Mouse (Mus musculus) neural tube, embryonic 11.5 days (tissue): ENCODE measurements around the gene Gfod2. TPM values are rescaled to one million over a fixed set of nuclear protein-coding genes. Genes with fewer than 3 reads are reported as not detected.
A peak's percentile ranks its signal among the peaks of the same experiment; 100 is the strongest.

Source experiments
- ATAC-seq: fragments of 200-750 bp; cut with Nextera tagmentation; 2 replicates; pipeline ENCODE4 v1.8.0; 2017; ENCODE audit warnings: moderate number of reproducible peaks, mild to moderate bottlenecking, moderate TSS enrichment, moderate library complexity; ENCODE audit not compliant: insufficient read depth, low FRiP score, low TSS enrichment
- DNase-seq: peaks from one replicate; pipeline ENCODE4 v3.0.0-alpha.2; 2015; ENCODE audit warnings: low spot score
- H3K27ac ChIP-seq: fragments of 300-500 bp; sonication (generic); 2 replicates; pipeline ENCODE4 v1.5.1; 2014; ENCODE audit warnings: low read depth, mild to moderate bottlenecking, low read length
- H3K27me3 ChIP-seq: fragments of 300-500 bp; sonication (generic); 2 replicates; pipeline ENCODE4 v1.6.1; 2014; ENCODE audit warnings: mild to moderate bottlenecking, low read length, mixed read lengths; ENCODE audit not compliant: control insufficient read depth, insufficient read depth
- H3K36me3 ChIP-seq: fragments of 300-500 bp; sonication (generic); 2 replicates; pipeline ENCODE4 v1.6.1; 2014; ENCODE audit warnings: mild to moderate bottlenecking, low read length, moderate library complexity, mixed read lengths; ENCODE audit not compliant: control insufficient read depth, insufficient read depth
- H3K4me1 ChIP-seq: fragments of 300-500 bp; sonication (generic); 2 replicates; pipeline ENCODE4 v1.6.1; 2014; ENCODE audit warnings: low read length, mixed read lengths; ENCODE audit not compliant: control insufficient read depth, insufficient read depth
- H3K4me2 ChIP-seq: fragments of 300-500 bp; sonication (generic); 2 replicates; pipeline ENCODE4 v1.6.1; 2014; ENCODE audit warnings: low read depth, mild to moderate bottlenecking, moderate library complexity
- H3K4me3 ChIP-seq: fragments of 300-500 bp; sonication (generic); 2 replicates; pipeline ENCODE4 v1.5.1; 2014; ENCODE audit warnings: low read depth, low read length
- H3K9ac ChIP-seq: fragments of 300-500 bp; sonication (generic); 2 replicates; pipeline ENCODE4 v1.6.1; 2014; ENCODE audit warnings: mild to moderate bottlenecking, low read length
- H3K9me3 ChIP-seq: fragments of 300-500 bp; sonication (generic); 2 replicates; pipeline ENCODE4 v1.6.1; 2016; ENCODE audit warnings: low read length; ENCODE audit not compliant: control insufficient read depth
- WGBS: fragments of 180-500 bp; shearing (Covaris S2); extraction: QIAGEN DNeasy Blood & Tissue Kit; methylation state at CpG from one replicate; pipeline ENCODE4 v1.1.7; 2014; 5-methylcytosine and 5-hydroxymethylcytosine counted together
- polyA plus RNA-seq: library from polyadenylated mRNA; unstranded; fragments of >200 nt; fragmentation: Nextera tagmentation; extraction: Ambion mirVana; gene quantifications from 2 replicates; pipeline ENCODE4 v1.2.1, GENCODE M21; 2014

Gfod2 gene
- polyA plus RNA-seq, 1 experiment from 2014 or later: 42.0 TPM

DNA sequence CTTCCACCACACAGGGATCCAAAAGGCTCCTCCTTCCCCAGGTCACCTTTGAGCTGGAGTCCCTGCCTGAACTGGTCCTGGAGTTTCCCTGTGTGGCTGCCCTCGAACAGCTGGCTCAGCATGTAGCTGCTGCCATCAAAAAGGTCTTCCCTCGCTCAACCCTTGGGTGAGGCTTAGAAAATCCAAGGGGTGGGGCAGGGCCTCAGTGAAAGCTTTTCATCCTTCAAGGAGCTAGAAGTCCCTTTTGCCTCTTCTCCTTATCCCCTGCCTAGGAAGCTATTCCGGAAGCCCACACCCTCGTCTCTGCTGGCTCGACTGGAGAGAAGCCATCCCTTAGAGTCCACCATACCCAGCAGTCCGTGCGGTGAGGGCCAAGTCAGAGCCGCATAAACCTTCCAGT, 71.0 kb downstream of the Gfod2 start:
- Histone ChIP-seq H3K36me3 (no peaks in the 10 kb centered on the region; the same call in 1 of the 2 replicates), H3K27ac (no peak overlapping the region), H3K9me3 (no peaks in the 10 kb centered on the region), H3K4me2 (no peak overlapping the region), H3K9ac (no peak overlapping the region), H3K4me1 (no peaks in the 10 kb centered on the region), H3K27me3 (no peaks in the 10 kb centered on the region), H3K4me3 (no peak overlapping the region)
- ATAC-seq: no peak
- WGBS: 72% methylated on average over 8 of the region's 8 CpGs
- no peak for DNase-seq

DNA sequence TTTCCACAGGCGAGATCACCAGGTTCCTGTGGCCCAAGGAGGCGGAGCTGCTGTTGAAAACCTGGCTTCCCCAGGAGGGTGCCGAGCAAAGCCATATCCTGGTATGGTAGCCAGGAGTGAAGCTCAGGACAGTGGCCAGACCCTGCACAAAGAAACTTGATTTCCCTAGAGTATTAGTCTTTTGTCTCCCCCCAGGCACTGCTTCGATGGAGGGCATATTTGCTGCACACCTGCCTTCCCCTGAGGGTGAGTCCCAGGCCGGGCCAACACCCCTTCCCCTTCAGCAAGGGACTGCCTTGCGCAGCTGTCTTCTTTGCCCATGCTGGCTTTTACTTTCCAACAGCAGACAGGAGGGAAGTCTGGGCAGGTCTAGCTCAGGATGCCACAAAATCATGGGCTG, 71.9 kb downstream of the Gfod2 start:
- Histone ChIP-seq H3K36me3 (no peaks in the 10 kb centered on the region; the same call in 1 of the 2 replicates), H3K27ac (no peak overlapping the region), H3K4me2 (no peak overlapping the region), H3K9me3 (no peaks in the 10 kb centered on the region), H3K9ac (no peak overlapping the region), H3K4me3 (no peak overlapping the region), H3K27me3 (no peaks in the 10 kb centered on the region), H3K4me1 (no peaks in the 10 kb centered on the region)
- WGBS: 69% methylated on average over 6 of the region's 6 CpGs
- DNase-seq: no peak
- ATAC-seq: no peak

DNA sequence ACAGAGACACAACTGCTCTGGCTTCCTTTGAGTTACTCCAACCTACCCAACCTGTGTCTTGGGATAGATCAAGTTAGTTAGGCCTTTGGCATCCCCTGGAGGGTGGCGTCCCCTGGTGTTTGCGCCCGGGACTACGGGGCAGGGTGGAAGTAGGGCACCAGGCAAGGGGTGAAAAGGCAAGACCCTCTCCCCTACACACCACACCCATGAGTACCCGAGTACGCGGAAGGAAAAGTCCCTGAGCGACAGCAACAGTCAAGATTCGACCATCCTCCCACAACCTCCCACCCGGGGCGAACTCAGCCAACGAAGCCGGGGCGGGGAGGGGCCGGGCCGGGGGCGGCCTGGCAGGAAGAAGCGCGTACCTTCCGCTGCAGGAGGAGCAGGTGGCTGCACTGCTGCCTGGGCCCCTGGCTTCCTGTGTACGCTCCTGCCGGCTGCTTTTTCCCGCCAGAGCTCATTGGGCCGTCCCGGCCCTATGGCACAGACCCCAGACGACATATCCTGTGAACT, 72.6 kb downstream of the Gfod2 start, which contains the start of gene Carmil2:
Gene Carmil2 (plus strand): TSS at position 479 of the 513 bp plus-strand sequence.
- H3K4me3 ChIP-seq: no peak within 1 kb of the TSS
- H3K4me2 ChIP-seq: no peak within 1 kb of the TSS
- no peaks in the 10 kb centered on the region for H3K4me1 ChIP-seq
- ATAC-seq (peak; percentile 35; the same call in 1 of the 2 replicates), DNase-seq (peak; percentile 56)
- no peaks in the 10 kb centered on the region for H3K9me3 ChIP-seq
- no peak within 1 kb of the TSS for H3K9ac ChIP-seq
- no peaks in the 10 kb centered on the region for H3K27me3 ChIP-seq
- no peak within 1 kb of the TSS for H3K27ac ChIP-seq
- H3K36me3 ChIP-seq: peaks cover 3% of the 10 kb centered on the region
- 13% methylated on average over 26 of the region's 26 CpGs for WGBS

DNA sequence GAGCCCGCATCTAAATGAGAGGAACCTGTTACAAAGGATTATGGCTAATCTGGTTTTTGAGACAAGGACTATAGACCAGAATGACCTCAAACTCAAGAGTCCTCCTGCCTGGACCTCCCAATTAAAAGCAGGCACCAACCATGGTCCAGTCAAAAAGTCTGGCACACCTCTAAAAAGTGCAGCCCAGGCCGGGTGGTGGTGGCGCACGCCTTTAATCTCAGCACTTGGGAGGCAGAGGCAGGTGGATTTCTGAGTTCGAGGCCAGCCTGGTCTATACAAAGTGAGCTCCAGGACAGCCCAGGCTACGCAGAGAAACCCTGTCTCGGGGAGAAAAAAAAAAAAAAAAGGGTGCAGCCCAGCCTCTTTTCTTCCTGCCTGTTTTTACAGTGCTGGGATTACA, 73.1 kb downstream of the Gfod2 start:
- Histone ChIP-seq H3K27ac (no peak overlapping the region), H3K36me3 (peaks cover 7% of the 10 kb centered on the region), H3K4me2 (no peak overlapping the region), H3K27me3 (no peaks in the 10 kb centered on the region), H3K9me3 (no peaks in the 10 kb centered on the region), H3K4me1 (no peaks in the 10 kb centered on the region), H3K4me3 (no peak overlapping the region), H3K9ac (no peak overlapping the region)
- 83% methylated on average over 7 of the region's 7 CpGs for WGBS
- ATAC-seq: no peak
- DNase-seq: no peak

DNA sequence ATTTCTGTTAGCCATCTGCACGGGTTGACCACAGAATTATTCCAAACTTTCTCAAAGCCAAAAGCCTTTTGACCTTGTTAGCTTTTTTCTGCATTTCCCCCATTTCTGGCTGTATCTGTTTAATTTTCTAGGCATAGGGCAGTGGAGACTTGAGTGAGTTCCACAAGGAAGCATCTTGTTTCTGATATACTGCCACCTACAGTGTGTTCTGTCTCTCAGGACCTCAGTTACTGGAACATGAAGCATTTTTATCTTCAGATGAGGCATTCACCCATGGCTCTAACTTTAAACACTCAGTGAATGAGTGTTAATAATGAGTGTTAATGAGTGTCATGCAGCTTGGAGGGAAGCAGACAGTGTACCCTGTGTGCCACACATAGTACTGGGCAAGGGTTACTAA, 80.6 kb downstream of the Gfod2 start:
- Histone ChIP-seq H3K4me1 (no peaks in the 10 kb centered on the region), H3K9ac (no peak overlapping the region), H3K36me3 (peaks cover 35% of the 10 kb centered on the region), H3K9me3 (no peaks in the 10 kb centered on the region), H3K27me3 (no peaks in the 10 kb centered on the region), H3K4me3 (no peak overlapping the region), H3K4me2 (no peak overlapping the region), H3K27ac (no peak overlapping the region)
- WGBS: 100% methylated on average over 1 of the region's 1 CpGs
- ATAC-seq (no peak), DNase-seq (no peak)

Other genes with a start within 250 kb of the Gfod2 start
- 22.5 and 23.9 TPM in 2 replicates for gene Hsd11b2, start 239.9 kb downstream of the Gfod2 start, polyA plus RNA-seq
- 137 and 148 TPM in 2 replicates for gene Atp6v0d1, start 192.6 kb downstream of the Gfod2 start, polyA plus RNA-seq
- gene Ripor1, start 153.4 kb downstream of the Gfod2 start, polyA plus RNA-seq: 19.3 and 20.3 TPM in 2 replicates
- 98.5 and 111 TPM in 2 replicates for gene Ctcf, start 122.1 kb downstream of the Gfod2 start, polyA plus RNA-seq
- 0.66 and 2.1 TPM in 2 replicates for gene Agrp, start 121.3 kb downstream of the Gfod2 start, polyA plus RNA-seq
- gene Carmil2, start 72.4 kb downstream of the Gfod2 start, polyA plus RNA-seq: 4.6 and 5.0 TPM in 2 replicates
- 74.3 and 76.7 TPM in 2 replicates for gene Acd, start 57.6 kb downstream of the Gfod2 start, polyA plus RNA-seq
- 23.1 and 24.1 TPM in 2 replicates for gene Pard6a, start 57.5 kb downstream of the Gfod2 start, polyA plus RNA-seq
- gene 4933405L10Rik, start 51.0 kb downstream of the Gfod2 start, polyA plus RNA-seq: 0.20 TPM in 1 of 2 replicates, not detected in the other
- 27.6 and 27.8 TPM in 2 replicates for gene Enkd1, start 50.5 kb downstream of the Gfod2 start, polyA plus RNA-seq
- 12.3 and 13.5 TPM in 2 replicates for gene Ranbp10, start 68.7 kb upstream of the Gfod2 start, polyA plus RNA-seq
- 0.18 and 0.24 TPM in 2 replicates for gene Tsnaxip1, start 69.1 kb upstream of the Gfod2 start, polyA plus RNA-seq
- 58.3 and 62.6 TPM in 2 replicates for gene Cenpt, start 94.6 kb upstream of the Gfod2 start, polyA plus RNA-seq
- gene Thap11, start 96.5 kb upstream of the Gfod2 start, polyA plus RNA-seq: 68.9 and 71.8 TPM in 2 replicates
- gene Nutf2, start 101.9 kb upstream of the Gfod2 start, polyA plus RNA-seq: 342 and 344 TPM in 2 replicates
- 50.0 and 50.5 TPM in 2 replicates for gene Edc4, start 122.2 kb upstream of the Gfod2 start, polyA plus RNA-seq
- not detected in 2 replicates for gene Nrn1l, start 134.9 kb upstream of the Gfod2 start, polyA plus RNA-seq
- gene Pskh1, start 141.8 kb upstream of the Gfod2 start, polyA plus RNA-seq: 18.1 and 20.4 TPM in 2 replicates
- gene Ctrl, start 175.2 kb upstream of the Gfod2 start, polyA plus RNA-seq: 1.1 TPM in 2 replicates
- gene Psmb10, start 179.8 kb upstream of the Gfod2 start, polyA plus RNA-seq: 28.5 and 30.2 TPM in 2 replicates
- gene Lcat, start 184.7 kb upstream of the Gfod2 start, polyA plus RNA-seq: 0.50 and 0.54 TPM in 2 replicates
- 10.3 and 13.0 TPM in 2 replicates for gene Slc12a4, start 207.4 kb upstream of the Gfod2 start, polyA plus RNA-seq
- not detected in 2 replicates for gene Dpep3, start 220.8 kb upstream of the Gfod2 start, polyA plus RNA-seq
- gene Dus2, start 232.7 kb upstream of the Gfod2 start, polyA plus RNA-seq: 14.5 and 18.6 TPM in 2 replicates
- gene Dpep2nb, start 247.3 kb upstream of the Gfod2 start, polyA plus RNA-seq: not detected in 2 replicates